Mouse (Mus musculus) lung, postnatal 25 days (tissue): ENCODE data around the gene Spats1.
"Not testable (repeated sequence)": the region's sequence is repeated elsewhere in the genome, so short reads cannot be mapped to it uniquely, and the experiment has no call there.

Experiments
- DNase-seq: peaks from one replicate; pipeline ENCODE4 v3.0.0; 2022; ENCODE audit warnings: low spot score

The Spats1 gene

DNA sequence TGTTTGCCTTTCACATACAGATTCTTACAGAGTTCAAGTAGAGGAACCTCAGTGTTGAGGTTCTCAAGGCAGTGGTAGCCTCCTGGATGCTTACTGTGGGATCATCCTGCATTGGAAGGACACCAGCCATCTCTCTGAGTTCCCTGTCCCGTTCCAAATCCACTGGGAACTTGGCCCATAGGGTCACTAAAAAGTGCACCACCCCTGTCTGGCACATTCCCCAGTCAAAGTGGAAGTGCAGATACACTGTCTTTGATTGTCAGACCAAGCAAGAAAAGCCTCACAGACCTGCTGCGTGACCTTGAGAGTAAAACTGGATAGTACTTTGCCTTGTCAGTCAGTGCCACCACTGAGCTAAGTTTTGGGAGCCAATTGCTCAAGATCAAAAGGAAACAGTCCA, 28.2 kb downstream of the Spats1 start:
- DNase-seq, result no peak

DNA sequence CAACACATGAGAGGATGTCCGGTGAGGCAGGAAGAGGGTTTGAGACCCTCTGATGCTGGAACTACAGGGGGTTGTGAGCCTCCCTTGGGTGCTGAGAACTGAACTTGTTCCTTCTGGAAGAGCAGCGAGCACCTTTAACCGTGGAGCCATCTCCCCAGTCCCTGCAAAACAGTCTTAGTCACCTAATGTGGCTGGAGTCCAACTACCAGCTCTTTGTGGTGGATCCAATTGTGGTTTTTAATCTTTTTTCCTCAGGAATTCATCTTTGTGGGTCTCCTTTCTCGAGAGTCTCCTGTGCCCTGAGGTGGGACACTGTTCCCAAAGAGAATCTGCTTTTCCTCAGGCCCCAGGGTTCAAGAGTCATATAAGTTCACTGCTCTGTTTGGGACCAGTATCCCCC, 29.3 kb downstream of the Spats1 start:
- DNase-seq, result no peak

DNA sequence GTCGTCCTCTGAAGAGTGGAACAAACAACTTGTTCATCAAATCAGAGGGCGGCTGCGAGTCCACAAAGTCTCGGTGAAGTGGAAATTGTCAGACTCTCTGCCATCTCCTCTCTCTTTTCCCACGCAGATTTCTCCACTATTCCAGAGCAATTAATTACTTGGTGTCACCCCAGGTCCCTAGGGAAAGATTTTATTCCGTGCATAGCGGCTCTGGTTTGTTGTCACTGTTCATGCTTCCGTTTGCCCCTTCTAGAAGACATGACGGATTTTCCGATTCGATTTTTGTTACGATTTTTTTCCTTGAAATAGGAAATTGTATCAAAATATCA, 41.0 kb downstream of the Spats1 start:
- no peak for DNase-seq

DNA sequence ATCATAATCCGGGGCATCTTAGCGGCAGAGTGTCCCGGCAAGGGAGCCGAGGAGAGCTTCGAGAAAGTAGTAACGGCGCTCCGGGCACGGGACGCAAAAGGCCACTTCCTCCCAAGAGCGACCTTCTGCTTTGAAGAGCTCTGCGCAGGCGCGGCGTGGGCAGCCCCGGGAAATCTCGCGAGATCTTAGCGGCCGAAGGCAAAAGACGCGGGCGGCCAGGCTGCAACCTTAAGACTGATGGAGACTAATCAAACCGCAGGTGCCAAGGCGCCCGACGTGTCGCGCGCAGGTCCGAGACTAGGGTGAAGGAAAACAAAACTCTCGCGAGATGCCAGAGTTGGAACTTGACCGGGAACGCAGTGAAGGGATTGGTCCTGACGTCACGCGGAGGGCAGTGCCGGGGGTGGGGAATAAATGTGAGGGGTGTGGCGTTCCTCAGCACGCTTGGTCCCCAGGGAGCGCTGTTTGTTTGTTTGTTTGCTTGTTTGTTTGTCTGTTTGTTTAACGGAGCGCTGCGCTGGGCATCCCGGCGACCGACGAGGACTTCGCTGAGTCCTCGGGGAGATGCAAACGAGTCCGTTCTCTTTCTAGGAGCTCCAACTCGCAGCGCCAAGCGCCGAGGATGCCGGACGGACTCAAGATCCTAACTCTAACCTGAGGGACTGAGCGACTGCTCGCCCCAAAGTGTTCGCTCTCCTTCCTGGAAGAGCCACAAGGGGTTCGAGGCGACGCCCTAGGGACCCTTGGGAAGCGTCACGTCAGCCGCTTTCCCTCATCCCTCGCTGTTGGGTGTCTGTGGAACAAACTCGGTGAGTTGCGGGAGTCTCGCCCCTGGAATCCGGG, 41.6 kb downstream of the Spats1 start, which contains the start of gene Cdc5l:
Gene Cdc5l, minus strand, starts transcription at position 319 of the 843 bp plus-strand sequence.
- peak; percentile 98 for DNase-seq

DNA sequence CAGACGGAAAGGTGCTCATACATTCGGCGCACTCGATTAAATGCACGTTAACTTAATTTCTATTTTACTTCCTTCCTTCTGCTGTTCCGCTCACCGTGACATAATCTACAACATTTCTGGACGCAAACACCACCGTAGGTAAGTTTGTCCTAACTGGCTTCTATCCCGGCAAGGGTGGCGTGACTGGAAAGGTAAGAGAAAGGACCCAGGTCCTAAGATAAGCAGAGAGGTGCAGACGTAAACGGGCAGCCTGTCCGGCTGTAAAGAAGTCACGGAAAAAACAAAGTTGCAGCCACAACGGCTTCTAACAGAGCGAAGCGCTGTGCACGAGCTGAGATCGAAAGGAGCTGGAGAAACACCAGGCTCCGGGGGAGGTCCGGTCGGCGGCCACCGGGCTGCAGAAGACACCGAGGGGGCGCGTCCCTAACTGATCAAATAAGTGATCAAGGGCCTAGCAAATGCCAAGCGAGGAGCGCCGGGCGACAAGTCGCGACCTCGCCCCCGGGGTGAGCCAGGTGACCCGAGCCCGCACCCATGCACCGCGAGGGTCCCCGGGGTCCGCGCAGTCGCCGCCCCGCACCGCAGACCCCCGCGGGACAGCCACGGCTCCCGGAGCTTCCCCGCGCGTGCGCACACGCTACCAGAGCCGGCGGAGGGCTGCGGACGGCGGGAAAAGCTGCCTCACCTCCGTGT, 42.4 kb downstream of the Spats1 start:
- peak; percentile 12 for DNase-seq

DNA sequence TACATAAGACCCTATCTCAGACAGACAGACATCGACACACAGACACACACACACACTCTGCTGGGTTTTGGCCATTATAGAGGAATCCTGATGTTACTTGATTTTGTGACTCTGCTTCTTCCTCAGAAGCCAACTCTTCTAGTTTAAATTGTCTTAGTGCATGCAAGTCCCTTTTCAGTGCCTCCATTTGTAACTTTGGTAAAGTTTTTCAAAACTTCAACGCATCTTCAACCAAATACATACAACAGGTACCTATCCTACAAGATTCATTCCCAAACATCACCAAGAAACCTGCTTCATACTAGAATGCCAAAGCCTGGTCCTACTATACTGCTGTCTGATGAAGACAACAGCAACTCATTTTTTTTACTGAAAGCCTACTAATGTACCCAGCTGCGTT, 43.2 kb downstream of the Spats1 start:
- DNase-seq, result no peak

DNA sequence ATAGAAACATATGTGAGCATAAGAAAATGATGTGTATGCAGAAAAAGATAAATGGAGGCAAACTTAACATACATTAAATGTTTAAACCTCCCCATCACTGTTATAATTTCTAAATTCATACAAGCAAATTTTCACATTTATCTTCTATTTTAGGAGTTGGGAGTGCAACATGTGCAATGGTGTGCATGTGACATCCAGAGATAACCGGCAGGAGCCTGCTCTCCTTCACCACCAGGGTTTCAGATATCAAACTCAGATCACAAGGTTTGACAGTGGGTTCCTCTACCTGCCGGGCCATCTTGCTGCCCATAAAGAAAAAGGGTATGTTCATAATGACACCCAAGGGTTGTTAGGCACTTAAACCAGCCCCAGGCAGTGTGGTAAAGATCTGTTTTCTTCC, 57.8 kb downstream of the Spats1 start:
- DNase-seq, result no peak

DNA sequence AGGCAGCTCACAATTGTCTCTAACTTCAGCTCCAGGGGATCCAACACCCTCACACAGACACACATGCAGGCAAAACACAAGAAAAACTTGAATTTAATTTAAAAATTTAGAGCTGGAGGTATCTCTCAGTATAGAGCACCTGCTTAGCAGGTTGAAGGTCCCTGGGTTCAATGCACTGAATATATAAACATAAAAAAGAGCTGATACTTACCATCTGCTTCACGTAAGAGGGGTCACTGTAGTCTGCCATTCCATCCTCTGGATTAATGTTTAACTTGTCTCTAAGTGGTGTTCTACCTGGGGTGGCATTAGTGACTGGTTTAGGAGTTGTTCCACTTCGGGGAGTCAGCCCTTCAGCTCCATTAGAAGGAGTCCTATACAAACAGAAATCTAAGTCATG, 63.6 kb downstream of the Spats1 start:
- DNase-seq, result not testable (repeated sequence)

DNA sequence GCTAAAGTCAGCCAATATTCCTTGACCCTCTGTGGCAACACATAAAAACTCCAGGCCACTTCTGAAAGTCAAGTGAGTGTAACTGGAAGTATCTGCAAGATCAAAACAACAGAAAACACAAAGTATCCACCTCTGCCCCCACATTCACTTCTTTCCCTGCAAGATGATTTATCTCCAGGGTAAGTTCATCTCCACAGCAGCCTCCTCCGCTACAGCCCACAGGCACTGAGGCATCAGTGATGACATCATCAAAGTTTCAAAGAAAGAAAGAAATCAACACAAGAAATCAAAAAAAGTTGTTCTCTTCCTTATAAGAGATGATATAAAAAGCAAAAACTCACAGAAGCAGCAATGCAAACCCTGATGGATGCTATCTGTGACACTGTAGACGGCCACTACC, 66.5 kb downstream of the Spats1 start:
- no peak for DNase-seq

DNA sequence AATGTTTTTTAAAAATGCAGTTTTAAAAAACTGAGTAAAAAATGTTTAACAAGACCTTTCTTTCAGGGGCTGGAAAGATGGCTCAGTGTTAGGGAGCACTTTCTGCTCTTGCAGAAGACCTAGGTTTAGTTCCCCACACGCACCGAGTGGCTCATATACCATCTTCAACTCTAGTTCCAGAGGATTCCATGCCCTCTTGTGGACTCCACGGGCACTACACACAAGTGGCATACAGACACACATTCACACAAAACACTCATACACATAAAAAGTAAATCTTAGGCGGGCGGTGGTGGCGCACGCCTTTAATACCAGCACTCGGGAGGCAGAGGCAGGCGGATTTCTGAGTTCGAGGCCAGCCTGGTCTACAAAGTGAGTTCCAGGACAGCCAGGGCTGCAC, 68.9 kb downstream of the Spats1 start:
- DNase-seq, result no peak

DNA sequence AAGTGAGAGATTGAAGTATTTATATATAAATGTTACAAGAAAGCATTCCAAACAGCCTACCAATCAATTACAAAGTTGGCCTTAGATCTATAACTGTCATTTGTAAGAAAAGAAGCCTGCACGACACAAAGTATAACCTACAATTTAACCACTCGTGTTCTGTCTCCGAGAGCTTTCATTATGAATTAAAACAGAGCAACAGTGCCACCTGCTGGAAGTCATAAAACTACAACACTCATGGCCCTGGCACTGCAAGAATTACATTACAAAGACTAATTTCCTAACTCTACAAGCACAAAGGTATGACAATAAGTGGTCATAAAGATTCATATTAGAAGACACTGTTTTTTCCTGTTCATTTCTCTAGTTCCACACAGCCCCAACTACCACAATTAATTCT, 72.0 kb downstream of the Spats1 start:
- DNase-seq, result peak; percentile 54

DNA sequence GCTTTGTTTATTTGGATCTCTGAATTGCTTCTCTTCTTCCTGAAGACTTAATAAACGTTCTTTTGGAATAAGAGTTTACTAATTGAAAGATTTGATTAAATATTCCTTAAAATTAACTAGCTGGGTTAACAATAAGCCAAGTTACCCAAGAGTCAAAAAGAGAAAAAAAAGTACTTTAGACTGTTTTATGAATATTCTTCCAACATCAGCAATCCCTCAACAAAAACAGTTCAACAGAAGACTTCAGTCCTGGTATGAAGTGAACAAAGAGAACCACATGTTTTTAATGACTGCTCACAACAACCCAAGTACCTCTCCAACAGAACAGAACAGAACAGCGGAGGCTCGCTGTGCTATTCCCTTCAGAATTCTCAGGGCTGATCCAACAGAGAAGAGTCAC, 72.6 kb downstream of the Spats1 start:
- no peak for DNase-seq

DNA sequence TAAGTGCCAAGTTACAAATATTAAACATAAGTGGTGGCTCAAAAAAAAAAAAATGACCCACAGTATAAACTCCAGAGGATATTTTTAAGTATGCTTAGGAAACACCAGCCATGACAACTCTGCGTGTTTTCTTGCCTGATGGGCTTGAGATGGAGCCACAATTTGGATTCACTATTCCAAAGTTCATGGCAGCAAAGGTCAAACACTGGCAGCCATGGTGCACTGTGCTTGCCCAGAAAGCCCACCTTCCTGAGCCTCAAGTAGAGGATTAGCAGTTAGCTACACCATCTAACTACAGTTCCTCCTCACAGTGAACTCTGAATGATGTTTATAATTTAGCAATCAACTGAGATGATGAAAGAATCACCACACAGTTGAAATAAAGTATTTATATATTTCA, 73.1 kb downstream of the Spats1 start:
- DNase-seq, result no peak

DNA sequence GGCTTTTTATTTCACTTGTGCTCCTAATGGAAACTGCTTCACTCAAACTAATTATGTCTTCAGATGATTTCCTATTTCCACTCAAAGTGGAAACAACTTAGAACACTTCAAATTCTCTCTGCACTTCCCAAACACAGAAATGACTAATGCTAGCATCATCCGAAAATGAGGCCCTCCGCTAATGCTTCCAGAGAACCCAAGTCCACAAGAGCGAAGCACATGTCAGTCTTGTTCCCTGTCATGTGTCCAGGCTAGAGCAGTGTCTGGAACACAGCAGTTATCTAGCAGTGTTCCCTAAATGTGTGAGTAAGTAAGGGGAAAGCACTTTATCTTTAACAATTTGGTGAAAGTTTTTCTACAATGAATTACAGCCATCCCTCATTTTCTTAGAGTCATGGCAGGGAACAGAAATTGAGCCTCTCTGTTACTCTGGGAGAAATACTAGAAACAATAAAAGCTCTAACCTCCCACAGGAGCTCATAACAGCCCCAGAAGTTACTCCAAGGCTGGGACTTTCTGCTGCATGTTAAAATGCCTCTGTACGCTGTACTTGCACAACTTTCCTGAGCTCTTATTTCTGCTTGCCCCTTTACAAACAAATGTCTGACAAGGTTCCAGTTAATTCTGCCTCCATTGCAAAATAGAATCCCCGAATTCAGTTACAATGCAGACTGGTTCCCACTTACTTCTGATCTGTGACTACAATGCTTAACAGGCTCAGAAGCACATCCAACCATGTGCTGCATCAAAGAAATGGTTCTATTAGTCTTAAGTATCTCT, 73.9 kb downstream of the Spats1 start:
- DNase-seq, result no peak

DNA sequence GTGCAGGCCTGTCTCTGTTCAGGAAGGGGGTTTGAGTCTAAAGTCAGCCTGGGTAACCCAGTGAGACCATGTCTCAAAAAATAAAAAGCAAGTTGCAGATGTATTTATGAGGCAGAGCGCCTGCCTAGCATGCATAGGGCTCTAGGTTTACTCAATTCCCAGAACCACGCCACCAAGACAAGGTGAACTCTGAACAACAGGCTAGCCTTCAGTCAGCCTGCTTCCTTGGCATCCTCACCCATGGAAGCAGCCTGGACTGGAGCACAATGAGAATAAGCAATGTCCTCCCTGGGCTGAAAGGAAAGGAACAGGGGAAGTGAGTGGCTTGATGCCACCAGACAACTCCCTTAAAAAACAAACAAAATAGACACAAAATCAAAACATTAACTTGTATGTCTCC, 77.2 kb downstream of the Spats1 start:
- DNase-seq, result no peak

DNA sequence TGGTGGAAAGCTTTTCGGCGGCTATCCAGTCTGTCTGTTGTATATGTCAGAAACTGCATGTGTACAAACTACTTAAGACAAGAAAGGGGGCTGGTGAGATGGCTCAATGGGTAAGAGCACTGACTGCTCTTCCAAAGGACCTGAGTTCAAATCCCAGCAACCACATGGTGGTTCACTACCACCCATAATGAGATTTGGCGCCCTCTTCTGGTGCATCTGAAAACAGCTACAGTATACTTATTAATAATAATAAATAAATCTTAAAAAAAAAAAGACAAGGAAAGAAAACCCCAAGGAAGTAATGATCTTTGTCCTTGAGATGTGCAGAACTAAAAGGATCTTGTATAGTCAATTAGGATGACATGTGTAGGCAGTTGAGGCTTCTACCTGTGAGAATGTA, 77.7 kb downstream of the Spats1 start:
- no peak for DNase-seq

DNA sequence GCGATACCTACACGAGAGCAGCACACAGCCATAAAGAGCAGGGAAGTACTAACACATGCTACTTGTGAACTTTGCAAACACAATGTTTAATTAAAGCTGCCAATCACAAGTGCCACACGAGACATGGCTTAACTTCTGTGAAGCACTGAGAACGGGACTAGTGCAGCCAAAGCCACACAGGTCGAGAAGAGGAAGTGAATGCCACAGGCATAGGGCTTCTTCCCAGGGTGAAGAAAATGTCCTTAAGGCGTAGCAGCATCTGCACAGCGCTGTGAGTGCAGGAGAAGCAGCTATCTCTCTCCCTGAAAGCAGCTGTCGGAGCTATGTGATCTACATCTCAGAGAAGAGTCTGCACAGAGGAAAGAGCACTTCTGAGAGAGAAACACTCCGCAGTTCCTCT, 80.6 kb downstream of the Spats1 start:
- DNase-seq, result no peak

DNA sequence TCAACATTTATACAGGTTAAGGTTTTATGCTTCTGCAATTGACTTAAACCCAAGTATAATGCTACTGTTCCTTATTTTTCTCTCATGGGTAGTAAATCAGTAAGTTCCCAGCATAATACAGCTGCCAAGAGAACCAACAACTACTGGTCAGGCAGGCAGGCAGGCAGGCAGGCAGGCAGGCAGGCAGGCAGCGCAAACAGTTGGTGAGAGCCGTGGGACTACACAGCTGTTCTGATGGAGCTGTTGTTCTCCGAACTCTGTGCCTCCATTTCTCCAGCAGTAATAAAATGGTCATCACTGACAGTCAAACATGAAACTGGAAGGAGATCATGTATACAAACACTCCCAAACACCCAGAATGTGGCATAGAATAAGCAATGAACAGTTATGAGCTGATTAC, 81.5 kb downstream of the Spats1 start:
- no peak for DNase-seq
